ENCODE assay signal across 37 mouse cellular contexts in genomic region chr7:127142214-127142613, GRCm38 (mm10). TPM values are rescaled to one million over a fixed set of nuclear protein-coding genes. Genes with fewer than 3 reads are reported as not detected.
DNase-seq lines count a peak whose midpoint lies in the region; ATAC-seq and TF ChIP-seq lines count a peak whose summit lies in the region.
"Had no signal": no experiment of that assay in that cellular context is flagged by ENCODE, and none has a peak within 500 bp of the region (broad histone marks: within the 10 kb centered on the region; RNA-seq: fewer than 3 reads in every experiment).

No protein-coding gene starts in this region.

- no peak overlapping the region for H3K9ac ChIP-seq in liver, postnatal 0 days (replicated peaks)
- no peak overlapping the region for H3K9ac ChIP-seq in liver, embryonic 11.5 days (ENCODE audit: low read depth, low read length)
- no peak overlapping the region for H3K9ac ChIP-seq in liver, embryonic 16.5 days (ENCODE audit: low read depth, low read length)
- H3K9ac ChIP-seq in kidney, embryonic 16.5 days (replicated peaks; ENCODE audit: low read length) = no peak overlapping the region
- H3K9ac ChIP-seq: heart, embryonic 12.5 days; hindbrain, embryonic 14.5 days; limb, embryonic 15.5 days; midbrain, embryonic 13.5 days had no signal

- H3K27ac ChIP-seq in liver, postnatal 0 days (ENCODE audit: low read depth) = no peak overlapping the region
- H3K27ac ChIP-seq in liver, embryonic 11.5 days (ENCODE audit: low read depth, low read length) = peak overlapping the region; percentile 9
- peak overlapping the region; percentile 20; the same call in 1 of the 2 replicates for H3K27ac ChIP-seq in liver, embryonic 16.5 days (ENCODE audit: low read length)
- H3K27ac ChIP-seq in kidney, embryonic 16.5 days (ENCODE audit: low read length) = no peak overlapping the region
- H3K27ac ChIP-seq: gastrocnemius, adult 2 months; hindbrain, embryonic 14.5 days; limb, embryonic 10.5 days; limb, embryonic 15.5 days; midbrain, embryonic 13.5 days; stomach, postnatal 0 days had no signal

- H3K9me3 ChIP-seq in liver, postnatal 0 days (ENCODE audit: low read length) = no peaks in the 10 kb centered on the region
- H3K9me3 ChIP-seq in G1E (replicated peaks) = no peaks in the 10 kb centered on the region
- no peaks in the 10 kb centered on the region for H3K9me3 ChIP-seq in liver, embryonic 11.5 days (ENCODE audit: control insufficient read depth, low read length)
- H3K9me3 ChIP-seq in liver, embryonic 16.5 days (replicated peaks; ENCODE audit: control insufficient read depth, low read length) = no peaks in the 10 kb centered on the region
- no peaks in the 10 kb centered on the region for H3K9me3 ChIP-seq in kidney, embryonic 16.5 days (ENCODE audit: low read length)
- H3K9me3 ChIP-seq: heart, embryonic 12.5 days; limb, embryonic 10.5 days; limb, embryonic 15.5 days; midbrain, embryonic 13.5 days had no signal

- DNase-seq in liver (peak; percentile 45), G1E (ENCODE audit: low spot score) (no peak)
- DNase-seq in liver, postnatal 0 days = no peak
- DNase-seq in liver, embryonic 11.5 days (ENCODE audit: low spot score) = no peak
- no peak for DNase-seq in retina, postnatal 1 day
- DNase-seq in left cerebral cortex, postnatal 36 days (ENCODE audit: low spot score in 2 of 2) = no peak
- DNase-seq: adrenal gland, postnatal 10 days; cerebellum, adult 11 months; cerebellum, adult 9-10 months; embryo, embryonic 11 days; gastrocnemius, adult 2 months; gastrocnemius, postnatal 36 days; heart, adult 18-20 months; heart, postnatal 4 days; kidney, adult 9 months; kidney, postnatal 25 days; layer of hippocampus, postnatal 36 days; lung, postnatal 14 days; right cerebral cortex, postnatal 14 days; thymus, adult 18-20 months; thymus, postnatal 25 days had no signal

- intact Hi-C loops in left cerebral cortex, postnatal 36 days (cut with DNase I) = no loop called here

- 57% methylated on average over 2 of the region's 2 CpGs for WGBS in liver, postnatal 0 days (ENCODE audit: insufficient replicate concordance)
- 42% methylated on average over 2 of the region's 2 CpGs for WGBS in liver, embryonic 11.5 days
- 11% methylated on average over 2 of the region's 2 CpGs for WGBS in liver, embryonic 16.5 days (ENCODE audit: insufficient replicate concordance)
- WGBS in kidney, embryonic 16.5 days = 43% methylated on average over 2 of the region's 2 CpGs

- no peaks in the 10 kb centered on the region for H3K27me3 ChIP-seq in liver, postnatal 0 days (ENCODE audit: insufficient read depth, low read length)
- no peaks in the 10 kb centered on the region for H3K27me3 ChIP-seq in G1E (ENCODE audit: insufficient read depth, low read length)
- H3K27me3 ChIP-seq in liver, embryonic 11.5 days (replicated peaks; ENCODE audit: control insufficient read depth, insufficient read depth, low read length) = no peaks in the 10 kb centered on the region
- H3K27me3 ChIP-seq in liver, embryonic 16.5 days (ENCODE audit: control insufficient read depth, insufficient read depth, low read depth, low read length) = no peaks in the 10 kb centered on the region
- H3K27me3 ChIP-seq in kidney, embryonic 16.5 days (ENCODE audit: insufficient read depth, low read length) = no peaks in the 10 kb centered on the region
- H3K27me3 ChIP-seq: heart, embryonic 12.5 days; limb, embryonic 15.5 days; midbrain, embryonic 13.5 days; Patski had no signal

- H3K4me1 ChIP-seq in liver, postnatal 0 days (ENCODE audit: insufficient read depth) = peaks cover 20% of the 10 kb centered on the region
- H3K4me1 ChIP-seq in G1E (ENCODE audit: insufficient read depth, low read depth, low read length) = peaks cover 91% of the 10 kb centered on the region
- H3K4me1 ChIP-seq in liver, embryonic 11.5 days (replicated peaks; ENCODE audit: control insufficient read depth, insufficient read depth, low read length) = peaks cover 38% of the 10 kb centered on the region
- H3K4me1 ChIP-seq in liver, embryonic 16.5 days (ENCODE audit: control insufficient read depth, low read depth, low read length) = peaks cover 49% of the 10 kb centered on the region
- no peaks in the 10 kb centered on the region for H3K4me1 ChIP-seq in kidney, embryonic 16.5 days (ENCODE audit: insufficient read depth, low read length)
- H3K4me1 ChIP-seq: heart, embryonic 12.5 days; limb, embryonic 15.5 days; midbrain, embryonic 13.5 days had no signal

- no peak overlapping the region for H3K4me3 ChIP-seq in liver, postnatal 0 days (ENCODE audit: low read depth, low read length)
- peak overlapping the region; percentile 63; the same call in 1 of the 2 replicates for H3K4me3 ChIP-seq in G1E (ENCODE audit: low read depth, low read length)
- H3K4me3 ChIP-seq in liver, embryonic 11.5 days (ENCODE audit: low read depth, low read length) = no peak overlapping the region
- no peak overlapping the region for H3K4me3 ChIP-seq in liver, embryonic 16.5 days (ENCODE audit: low read depth, low read length)
- H3K4me3 ChIP-seq in kidney, embryonic 16.5 days (ENCODE audit: low read length) = no peak overlapping the region
- H3K4me3 ChIP-seq: erythroblast, embryonic 14.5 days; gastrocnemius, adult 2 months; heart, embryonic 12.5 days; limb, embryonic 10.5 days; limb, embryonic 15.5 days; midbrain, embryonic 13.5 days had no signal

- TF ChIP-seq EP300 in liver, postnatal 0 days (IDR thresholded peaks at IDR 0.05; ENCODE audit: low read depth) = no peak

- no peak overlapping the region for H3K4me2 ChIP-seq in liver, postnatal 0 days (ENCODE audit: low read depth, low read length)
- H3K4me2 ChIP-seq in liver, embryonic 11.5 days = peak overlapping the region; percentile 6; the same call in 1 of the 2 replicates
- H3K4me2 ChIP-seq in liver, embryonic 16.5 days (ENCODE audit: low read depth, low read length) = no peak overlapping the region
- no peak overlapping the region for H3K4me2 ChIP-seq in kidney, embryonic 16.5 days (replicated peaks; ENCODE audit: low read depth, low read length)
- H3K4me2 ChIP-seq: heart, embryonic 12.5 days; hindbrain, embryonic 14.5 days; limb, embryonic 15.5 days; midbrain, embryonic 13.5 days had no signal

- no peaks in the 10 kb centered on the region for H3K36me3 ChIP-seq in liver, postnatal 0 days (replicated peaks; ENCODE audit: insufficient read depth, low read length)
- peaks cover 3% of the 10 kb centered on the region for H3K36me3 ChIP-seq in G1E (replicated peaks)
- H3K36me3 ChIP-seq in liver, embryonic 11.5 days (ENCODE audit: control insufficient read depth, insufficient read depth, low read length) = no peaks in the 10 kb centered on the region
- H3K36me3 ChIP-seq in liver, embryonic 16.5 days (ENCODE audit: control insufficient read depth, insufficient read depth) = no peaks in the 10 kb centered on the region
- H3K36me3 ChIP-seq in kidney, embryonic 16.5 days (ENCODE audit: insufficient read depth, low read length) = no peaks in the 10 kb centered on the region
- H3K36me3 ChIP-seq: heart, embryonic 12.5 days; limb, embryonic 10.5 days; limb, embryonic 15.5 days; midbrain, embryonic 13.5 days had no signal

- no peak for TF ChIP-seq CTCF in liver, postnatal 0 days (IDR thresholded peaks at IDR 0.05; ENCODE audit: low read depth)
- no peak for TF ChIP-seq CTCF in G1E (IDR thresholded peaks at IDR 0.05; ENCODE audit: low read depth, low read length)

- ATAC-seq in liver, postnatal 0 days = no peak
- ATAC-seq in G1E (ENCODE audit: extremely low read depth, insufficient number of reproducible peaks, low FRiP score, poor library complexity, severe bottlenecking) = no peak
- no peak for ATAC-seq in liver, embryonic 11.5 days (replicated peaks; ENCODE audit: low FRiP score)
- ATAC-seq in liver, embryonic 16.5 days (ENCODE audit: low read depth) = no peak
- ATAC-seq in kidney, embryonic 16.5 days (ENCODE audit: low FRiP score, low TSS enrichment) = no peak
- ATAC-seq: forebrain, embryonic 16.5 days; intestine, postnatal 0 days; midbrain, embryonic 13.5 days; Patski had no signal

RNA-seq across cellular contexts. Expression of gene Spn, which starts 4.6 kb away (rescaled TPM):
- 4.9 and 5.6 TPM in 2 replicates for polyA plus RNA-seq in liver, postnatal 0 days (2015; fragmentation: Nextera tagmentation; extraction: Ambion mirVana)
- total RNA-seq in G1E (2014; fragmentation: Nextera tagmentation) (52.8 and 55.4 TPM in 2 replicates), G1E (2017) (251 and 278 TPM in 2 replicates)
- 81.4 and 90.2 TPM in 2 replicates for polyA plus RNA-seq in G1E (2012)
- polyA plus RNA-seq in liver, embryonic 11.5 days (2014; fragmentation: Nextera tagmentation; extraction: Ambion mirVana) = 12.7 and 14.4 TPM in 2 replicates
- polyA plus RNA-seq in liver, embryonic 16.5 days (2015; fragmentation: Nextera tagmentation; extraction: Ambion mirVana) = 5.5 and 6.3 TPM in 2 replicates
- 0.21 and 0.32 TPM in 2 replicates for polyA plus RNA-seq in kidney, embryonic 16.5 days (2015; fragmentation: Nextera tagmentation; extraction: Ambion mirVana)
- under 1 TPM; 0.12 to 0.25 TPM for total RNA-seq in left cerebral cortex, postnatal 36 days (2021)
- polyA plus RNA-seq: hindbrain, embryonic 14.5 days; neural tube, embryonic 14.5 days had no signal

RNA-seq across cellular contexts. Expression of gene Qprt, which starts 20.2 kb away (rescaled TPM):
- polyA plus RNA-seq in liver, postnatal 0 days (2015; fragmentation: Nextera tagmentation; extraction: Ambion mirVana) = 148 and 151 TPM in 2 replicates
- total RNA-seq in G1E (2014; fragmentation: Nextera tagmentation) (4.5 and 8.0 TPM in 2 replicates), G1E (2017) (2.0 and 3.7 TPM in 2 replicates)
- 1.2 and 1.9 TPM in 2 replicates for polyA plus RNA-seq in G1E (2012)
- polyA plus RNA-seq in liver, embryonic 11.5 days (2014; fragmentation: Nextera tagmentation; extraction: Ambion mirVana) = 43.8 and 44.2 TPM in 2 replicates
- 74.1 and 76.6 TPM in 2 replicates for polyA plus RNA-seq in liver, embryonic 16.5 days (2015; fragmentation: Nextera tagmentation; extraction: Ambion mirVana)
- polyA plus RNA-seq in kidney, embryonic 16.5 days (2015; fragmentation: Nextera tagmentation; extraction: Ambion mirVana) = 24.4 and 26.2 TPM in 2 replicates
- total RNA-seq in left cerebral cortex, postnatal 36 days (2021) = under 1 TPM in 1 of 2 experiments, not detected in 1; 0.63 TPM
- polyA plus RNA-seq: neural tube, embryonic 14.5 days; Patski had no signal

RNA-seq across cellular contexts. Expression of gene AI467606, which starts 51.1 kb away (rescaled TPM):
- 7.6 and 8.1 TPM in 2 replicates for polyA plus RNA-seq in liver, postnatal 0 days (2015; fragmentation: Nextera tagmentation; extraction: Ambion mirVana)
- total RNA-seq in G1E (2014; fragmentation: Nextera tagmentation) (39.5 and 42.1 TPM in 2 replicates), G1E (2017) (42.2 and 50.8 TPM in 2 replicates)
- polyA plus RNA-seq in G1E (2012) = 134 and 143 TPM in 2 replicates
- polyA plus RNA-seq in liver, embryonic 11.5 days (2014; fragmentation: Nextera tagmentation; extraction: Ambion mirVana) = 12.3 and 13.7 TPM in 2 replicates
- 8.1 and 8.7 TPM in 2 replicates for polyA plus RNA-seq in liver, embryonic 16.5 days (2015; fragmentation: Nextera tagmentation; extraction: Ambion mirVana)
- polyA plus RNA-seq in kidney, embryonic 16.5 days (2015; fragmentation: Nextera tagmentation; extraction: Ambion mirVana) = 5.3 and 5.4 TPM in 2 replicates
- total RNA-seq in left cerebral cortex, postnatal 36 days (2021) = 1 to 10 TPM; 1.1 to 1.3 TPM

RNA-seq across cellular contexts. Expression of gene Cd2bp2, which starts 53.6 kb away (rescaled TPM):
- 11.5 and 14.0 TPM in 2 replicates for polyA plus RNA-seq in liver, postnatal 0 days (2015; fragmentation: Nextera tagmentation; extraction: Ambion mirVana)
- total RNA-seq in G1E (2014; fragmentation: Nextera tagmentation) (23.3 and 37.2 TPM in 2 replicates), G1E (2017) (79.3 and 84.6 TPM in 2 replicates)
- 71.8 and 73.7 TPM in 2 replicates for polyA plus RNA-seq in G1E (2012)
- 50.3 and 59.5 TPM in 2 replicates for polyA plus RNA-seq in liver, embryonic 11.5 days (2014; fragmentation: Nextera tagmentation; extraction: Ambion mirVana)
- 17.4 and 18.1 TPM in 2 replicates for polyA plus RNA-seq in liver, embryonic 16.5 days (2015; fragmentation: Nextera tagmentation; extraction: Ambion mirVana)
- polyA plus RNA-seq in kidney, embryonic 16.5 days (2015; fragmentation: Nextera tagmentation; extraction: Ambion mirVana) = 66.9 and 68.7 TPM in 2 replicates
- total RNA-seq in left cerebral cortex, postnatal 36 days (2021) = 10 to 100 TPM; 81.4 to 89.5 TPM

RNA-seq across cellular contexts. Expression of gene Zg16, which starts 55.1 kb away (rescaled TPM):
- 0.59 and 1.8 TPM in 2 replicates for polyA plus RNA-seq in liver, postnatal 0 days (2015; fragmentation: Nextera tagmentation; extraction: Ambion mirVana)
- total RNA-seq in G1E (2014; fragmentation: Nextera tagmentation) = 2.9 TPM in 1 of 2 replicates, not detected in the other
- 0.17 TPM in 1 of 2 replicates, not detected in the other for total RNA-seq in G1E (2017)
- not detected in 2 replicates for polyA plus RNA-seq in G1E (2012)
- not detected in 2 replicates for polyA plus RNA-seq in liver, embryonic 11.5 days (2014; fragmentation: Nextera tagmentation; extraction: Ambion mirVana)
- 0.58 TPM in 1 of 2 replicates, not detected in the other for polyA plus RNA-seq in liver, embryonic 16.5 days (2015; fragmentation: Nextera tagmentation; extraction: Ambion mirVana)
- polyA plus RNA-seq in kidney, embryonic 16.5 days (2015; fragmentation: Nextera tagmentation; extraction: Ambion mirVana) = not detected in 2 replicates
- not detected for total RNA-seq in left cerebral cortex, postnatal 36 days (2021)
- total RNA-seq: gastrocnemius, adult 2 months; gastrocnemius, postnatal 36 days; heart, adult 18-20 months; heart, postnatal 4 days; layer of hippocampus, postnatal 36 days had no signal
- polyA plus RNA-seq: embryonic facial prominence, embryonic 14.5 days; erythroblast, embryonic 14.5 days; forebrain, embryonic 11.5 days; forebrain, embryonic 16.5 days; heart, embryonic 12.5 days; heart, postnatal 0 days; hindbrain, embryonic 14.5 days; limb, embryonic 10.5 days; limb, embryonic 15.5 days; midbrain, embryonic 13.5 days; neural tube, embryonic 14.5 days; Patski had no signal

Comparison
In these comparisons a context has a peak if more than half of its experiments do, and no peak if none do; other contexts are left out.
1. H3K27ac ChIP-seq: peak in liver, embryonic 11.5 days (single experiment) and liver, embryonic 16.5 days (single experiment); none in liver, postnatal 0 days (single experiment) and kidney, embryonic 16.5 days (single experiment).